Mouse (Mus musculus) right cerebral cortex, postnatal 14 days (tissue): ENCODE data around the gene Lpcat2b.
"Not testable (repeated sequence)": the region's sequence is repeated elsewhere in the genome, so short reads cannot be mapped to it uniquely, and the experiment has no call there.

ENCODE experiments used
- DNase-seq: peaks from one replicate; pipeline ENCODE4 v3.0.0; 2022

Gene Lpcat2b

DNA sequence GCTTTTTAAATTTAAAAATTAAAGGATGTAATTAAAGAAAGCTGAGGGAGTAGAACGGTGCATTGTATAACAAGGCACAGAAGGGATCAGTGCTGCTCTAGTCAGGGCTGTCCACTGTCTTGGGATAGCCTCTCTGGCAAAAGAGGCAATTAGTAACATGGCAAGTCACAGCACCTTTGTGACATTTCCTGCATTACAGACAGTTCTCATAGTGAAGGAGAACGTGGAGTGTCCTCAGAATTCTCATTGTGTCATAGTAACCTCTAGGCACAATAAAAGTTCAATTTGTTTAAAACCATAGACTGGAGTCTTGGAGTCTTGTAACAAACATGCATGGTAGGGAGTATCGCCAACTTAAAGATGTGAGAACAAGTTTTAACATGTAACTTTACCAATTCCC is at the start of gene Lpcat2b:
Lpcat2b (plus strand) TSS at position 301 of the 400 bp plus-strand sequence.
- DNase-seq, result no peak

DNA sequence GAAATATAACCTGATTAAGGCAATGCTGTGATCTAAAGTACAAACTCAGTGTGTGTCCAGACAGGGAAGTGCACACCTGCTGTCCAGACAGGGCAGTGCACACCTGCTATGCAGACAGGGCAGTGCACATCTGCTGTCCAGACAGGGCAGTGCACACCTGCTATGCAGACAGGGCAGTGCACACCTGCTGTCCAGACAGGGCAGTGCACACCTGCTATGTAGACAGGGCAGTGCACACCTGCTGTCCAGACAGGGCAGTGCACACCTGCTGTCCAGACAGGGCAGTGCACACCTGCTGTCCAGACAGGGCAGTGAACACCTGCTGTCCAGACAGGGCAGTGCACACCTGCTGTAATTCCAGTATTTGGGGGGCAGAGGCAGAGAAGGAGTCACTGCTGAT is 44.9 kb upstream of the Lpcat2b start:
- not testable (repeated sequence) for DNase-seq

DNA sequence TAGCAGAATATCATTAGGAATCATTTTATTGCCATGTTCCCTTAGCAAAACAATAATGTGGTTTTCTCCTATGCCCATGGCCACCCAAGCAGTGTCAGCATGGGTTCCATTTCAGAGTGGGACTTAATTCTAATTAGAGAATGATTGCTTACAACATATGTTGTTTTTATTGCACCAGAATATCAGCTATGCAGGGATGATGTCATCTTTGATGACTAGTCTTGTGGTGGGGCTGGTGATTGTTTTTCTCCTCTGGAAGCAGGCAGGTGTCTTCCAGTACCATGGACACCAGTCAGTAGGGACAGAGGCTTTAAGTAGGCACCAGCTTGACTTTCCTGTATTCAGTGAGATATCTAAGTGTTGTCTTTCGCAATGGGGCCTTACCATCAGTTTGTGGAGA is 43.6 kb upstream of the Lpcat2b start:
- DNase-seq, result no peak

DNA sequence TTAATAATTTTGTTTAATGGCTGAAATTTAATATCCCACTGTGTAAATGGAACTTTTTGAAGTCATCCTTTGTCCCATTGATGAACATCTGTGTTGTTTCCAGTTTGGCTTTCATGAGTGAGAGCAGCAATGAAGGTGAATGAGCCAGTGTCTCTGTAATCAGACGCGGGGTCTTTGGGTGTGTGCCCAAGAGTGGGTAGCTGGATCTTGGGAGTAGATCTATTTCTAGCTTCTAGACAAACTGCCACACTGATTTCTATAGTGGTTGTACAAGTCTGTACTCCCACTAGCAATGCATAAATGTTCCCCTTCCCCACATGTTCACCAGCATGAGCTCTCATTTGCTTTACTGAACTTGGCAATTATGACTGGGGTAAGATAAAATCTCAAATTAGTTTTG is 42.0 kb upstream of the Lpcat2b start:
- peak; percentile 33 for DNase-seq

DNA sequence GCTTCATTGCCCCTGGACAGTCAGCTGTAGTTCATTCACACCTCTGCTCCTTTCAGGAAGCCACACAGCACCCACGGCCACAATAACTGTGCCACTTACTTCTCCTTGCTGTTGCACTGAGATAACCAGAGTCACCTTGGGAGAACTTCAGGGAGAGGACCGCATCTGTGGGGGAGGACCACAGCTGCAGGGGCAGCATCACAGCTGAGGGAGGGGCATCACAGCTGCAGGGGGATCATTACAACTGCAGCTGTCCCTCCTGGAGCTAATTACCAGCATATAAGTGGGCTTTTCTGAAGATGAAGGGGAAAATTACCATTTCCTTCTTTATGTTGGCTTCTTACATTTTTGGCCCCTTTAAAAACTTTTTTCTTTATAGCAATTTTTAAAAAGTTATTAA is 36.9 kb upstream of the Lpcat2b start:
- no peak for DNase-seq

DNA sequence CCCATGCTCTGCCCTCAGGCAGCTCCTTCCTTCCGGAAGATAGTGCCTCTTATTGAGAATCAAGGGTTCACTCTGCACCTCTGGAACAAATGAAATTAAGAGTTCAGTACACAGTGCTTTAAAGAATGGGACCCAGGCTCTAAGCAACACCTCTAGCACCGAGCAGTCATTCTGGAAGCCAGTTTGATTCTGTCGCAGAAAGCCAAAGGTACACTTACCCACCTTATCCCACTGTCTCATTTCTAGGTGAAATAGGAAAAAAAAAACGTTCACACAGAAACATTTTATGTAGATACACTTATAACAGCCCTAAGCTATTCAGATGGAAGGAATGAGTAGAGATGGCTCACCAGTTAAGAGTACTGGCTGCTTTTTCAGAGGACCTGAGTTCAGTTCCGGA is 28.9 kb upstream of the Lpcat2b start, which contains the start of gene Ephx4:
Ephx4 (plus strand) TSS at position 301 of the 400 bp plus-strand sequence.
- DNase-seq, result no peak

DNA sequence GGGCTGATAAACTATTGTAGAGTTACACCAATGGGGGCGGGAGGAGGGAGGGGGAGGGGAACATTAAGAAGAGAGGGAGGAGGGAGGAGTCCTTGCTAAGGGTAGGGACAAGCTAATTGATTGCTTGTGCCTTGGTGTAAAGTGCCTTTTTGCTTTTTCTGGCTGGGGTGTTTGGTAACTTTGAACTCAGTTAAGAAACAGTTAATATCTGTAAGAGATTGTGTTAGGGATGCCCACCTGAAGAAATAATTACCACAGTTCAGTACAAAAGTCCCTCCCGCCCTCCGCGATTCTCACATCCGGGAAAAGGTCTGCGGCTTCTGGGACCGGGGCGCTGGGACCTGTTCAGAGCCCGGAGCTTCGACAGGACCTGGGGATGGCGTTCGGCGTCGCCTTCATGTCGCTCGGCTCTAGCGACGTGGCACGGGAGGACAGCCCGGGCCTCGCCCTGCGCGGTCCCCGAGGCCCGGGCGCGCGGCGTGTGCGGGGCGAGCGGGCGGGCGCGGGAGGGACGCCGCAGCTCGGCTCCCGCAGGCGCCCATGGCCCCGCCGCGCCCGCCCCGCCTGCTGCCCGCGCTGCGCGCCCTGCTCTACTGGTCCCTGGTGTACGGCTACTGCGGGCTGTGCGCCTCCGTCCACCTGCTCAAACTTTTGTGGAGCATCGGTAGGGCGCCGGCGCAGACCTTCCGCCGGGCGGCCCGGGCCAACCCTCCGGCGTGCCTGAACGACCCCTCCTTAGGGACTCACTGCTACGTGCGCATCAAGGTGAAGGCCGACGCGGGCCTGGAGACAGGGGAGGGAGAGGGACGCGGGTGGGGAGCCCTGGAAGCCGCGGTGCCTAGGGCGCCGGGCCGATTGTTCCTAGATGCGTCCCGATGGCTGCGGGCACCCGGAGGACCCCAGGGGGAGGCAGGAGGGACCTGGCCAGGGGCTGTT is 28.1 kb upstream of the Lpcat2b start:
- peak; percentile 43 for DNase-seq

DNA sequence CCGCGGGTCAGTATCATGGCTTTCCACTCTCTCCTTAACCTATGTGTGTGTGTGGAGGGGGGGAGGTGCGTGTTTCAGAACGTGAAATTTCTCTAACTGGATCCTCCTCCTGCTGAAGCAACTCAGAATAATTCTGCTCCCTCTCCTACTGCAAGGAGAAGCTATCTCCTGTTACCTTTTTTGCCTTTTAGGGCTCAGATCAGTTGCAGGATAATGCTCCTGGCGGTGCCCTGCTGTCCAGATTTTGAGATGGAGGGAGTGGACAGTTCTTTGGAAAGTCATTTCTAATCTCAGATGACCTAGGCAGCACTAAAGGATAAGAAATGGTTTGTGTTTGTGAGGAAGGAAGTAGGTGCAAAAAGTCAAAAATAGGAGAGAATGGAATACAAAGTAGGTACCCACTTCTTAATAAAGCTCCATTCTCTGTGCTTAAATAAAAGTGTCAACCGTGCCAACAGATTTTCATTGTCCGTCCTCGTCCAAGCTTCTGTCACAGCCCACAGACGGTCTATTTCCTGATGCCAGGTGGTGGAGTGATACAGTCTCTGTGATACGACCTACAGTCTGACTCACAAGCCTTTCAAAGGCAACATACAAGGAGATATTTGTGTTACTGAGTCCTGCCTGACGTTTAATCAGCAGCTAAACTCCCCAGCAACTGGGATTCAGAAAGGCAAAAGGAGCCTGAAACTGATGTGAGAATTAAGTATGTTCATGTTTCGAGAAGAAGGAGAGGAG is 27.2 kb upstream of the Lpcat2b start:
- DNase-seq, result no peak

DNA sequence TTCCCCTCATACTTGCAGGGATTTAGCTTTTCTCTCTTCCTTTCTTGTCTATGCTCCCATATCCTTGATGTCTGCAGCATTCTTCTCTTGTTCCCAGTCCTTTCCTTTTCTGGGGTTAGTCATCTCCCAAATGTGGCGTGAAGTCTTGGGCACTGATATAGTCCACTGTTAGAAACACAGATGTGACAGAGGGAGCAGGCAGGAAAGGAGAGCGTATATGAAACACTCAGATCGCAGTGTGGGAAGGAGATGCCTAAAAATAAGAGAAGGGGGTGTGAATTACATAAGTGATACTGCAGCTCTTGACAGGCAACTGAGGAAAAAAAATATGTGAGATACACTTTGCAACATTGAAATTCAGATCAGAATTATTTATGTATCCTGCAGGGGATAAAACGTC is 26.0 kb upstream of the Lpcat2b start:
- DNase-seq, result no peak

DNA sequence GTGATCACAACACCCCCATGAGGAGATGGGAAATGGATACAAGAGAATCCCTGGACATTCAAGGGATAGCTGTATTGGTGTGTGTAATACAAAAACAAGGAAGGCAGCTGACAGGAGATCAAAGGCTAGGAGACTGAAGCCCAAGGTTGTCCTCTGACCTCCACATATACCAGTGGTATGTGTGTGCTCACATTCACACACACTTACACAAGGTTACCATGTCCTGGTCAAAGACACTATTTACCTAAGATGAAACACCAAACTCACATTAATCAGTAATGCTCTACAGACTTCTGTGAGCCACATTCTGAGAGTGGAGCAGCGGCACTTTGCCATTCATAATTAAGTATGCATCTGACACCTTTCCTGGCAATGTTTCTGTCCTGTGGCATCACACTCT is 21.0 kb upstream of the Lpcat2b start:
- DNase-seq, result no peak

DNA sequence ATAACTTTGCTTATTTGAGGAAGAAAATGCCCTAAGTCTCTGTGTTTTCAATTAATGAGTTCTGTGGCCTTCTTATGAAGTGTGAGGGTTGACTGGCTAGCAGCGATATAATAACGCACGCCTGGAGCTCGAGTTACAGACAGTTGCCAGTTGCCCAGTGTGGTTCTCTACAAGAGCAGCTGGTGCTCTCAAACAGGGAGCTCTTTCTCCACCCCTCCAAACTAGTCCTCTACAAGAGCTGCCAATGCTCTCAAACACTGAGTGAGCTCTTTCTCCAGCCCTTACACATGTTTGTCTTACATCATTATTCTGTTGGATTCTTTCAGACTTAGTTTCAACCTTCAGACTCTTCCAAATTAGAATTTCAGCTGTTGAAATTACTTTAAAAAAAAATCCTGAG is 20.0 kb upstream of the Lpcat2b start:
- DNase-seq, result no peak

DNA sequence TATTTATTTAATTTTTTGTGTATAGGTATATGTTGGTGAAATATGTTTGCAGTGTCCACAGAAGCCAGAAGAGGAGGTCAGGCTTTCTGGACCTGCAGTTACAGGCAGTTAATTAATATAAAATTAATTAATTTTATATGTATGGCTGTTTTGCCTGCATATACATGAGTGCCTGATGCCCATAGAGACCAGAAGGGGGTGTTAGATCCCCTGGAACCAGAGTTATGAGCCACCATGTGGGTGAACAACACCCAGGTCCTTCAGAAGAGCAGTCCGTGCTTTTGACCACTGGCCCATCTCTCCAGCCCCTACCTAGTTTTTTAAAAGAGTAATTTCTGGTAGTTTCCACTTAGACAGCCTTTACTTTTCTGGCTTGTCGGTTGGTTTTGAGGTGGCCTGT is 19.1 kb upstream of the Lpcat2b start:
- no peak for DNase-seq

DNA sequence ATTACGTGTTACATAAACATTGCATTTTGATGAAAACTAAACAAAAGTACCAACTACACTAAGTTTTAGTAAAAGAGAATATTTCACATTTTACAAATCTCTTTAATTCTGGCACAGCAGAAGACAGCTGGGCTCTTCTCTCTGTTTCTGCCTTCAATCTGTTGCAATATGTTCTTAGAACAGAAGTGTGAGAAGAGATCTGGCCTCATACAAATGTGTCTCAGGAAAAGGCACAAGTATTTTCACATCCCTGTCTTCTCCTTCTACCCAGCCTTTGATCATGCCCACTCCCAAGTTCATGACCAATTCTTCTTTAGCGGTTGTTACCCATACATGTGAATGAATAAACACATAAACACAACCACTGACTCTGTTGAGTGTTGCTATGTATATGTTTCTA is 16.3 kb upstream of the Lpcat2b start:
- no peak for DNase-seq

DNA sequence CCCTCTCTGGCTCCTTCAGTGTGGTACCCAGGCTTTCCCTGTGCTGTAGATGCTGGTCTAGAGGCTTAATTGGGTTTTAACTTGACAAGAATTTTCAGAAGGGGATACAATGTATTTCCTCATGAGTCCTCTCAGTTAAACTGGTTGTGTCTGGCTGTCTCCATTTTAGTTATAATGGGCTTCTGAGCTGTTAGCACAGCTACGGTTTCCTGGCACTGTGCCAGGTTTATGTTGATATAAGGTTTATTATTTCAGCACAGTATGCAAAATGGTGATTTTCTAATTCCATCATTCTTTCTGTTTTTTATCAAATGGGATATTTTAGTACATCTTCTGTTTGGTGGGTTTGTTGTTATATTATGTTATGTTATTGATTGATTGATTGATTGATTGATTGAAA is 9.7 kb upstream of the Lpcat2b start:
- DNase-seq, result no peak

DNA sequence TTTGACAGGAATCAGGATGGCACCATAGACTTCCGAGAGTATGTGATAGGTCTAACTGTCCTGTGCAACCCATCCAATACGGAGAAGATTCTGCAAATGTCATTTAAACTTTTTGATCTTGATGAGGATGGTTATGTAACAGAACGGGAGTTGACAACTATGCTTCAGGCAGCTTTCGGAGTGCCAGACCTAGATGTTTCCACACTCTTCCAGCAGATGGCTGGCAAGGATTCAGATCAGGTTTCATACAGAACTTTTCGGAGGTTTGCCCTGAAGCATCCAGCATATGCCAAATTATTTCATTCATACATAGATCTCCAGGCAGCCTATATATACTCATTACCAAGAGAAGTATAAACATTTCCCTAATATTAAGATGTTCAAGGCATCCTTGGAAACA is 2.7 kb downstream of the Lpcat2b start:
- DNase-seq, result no peak

DNA sequence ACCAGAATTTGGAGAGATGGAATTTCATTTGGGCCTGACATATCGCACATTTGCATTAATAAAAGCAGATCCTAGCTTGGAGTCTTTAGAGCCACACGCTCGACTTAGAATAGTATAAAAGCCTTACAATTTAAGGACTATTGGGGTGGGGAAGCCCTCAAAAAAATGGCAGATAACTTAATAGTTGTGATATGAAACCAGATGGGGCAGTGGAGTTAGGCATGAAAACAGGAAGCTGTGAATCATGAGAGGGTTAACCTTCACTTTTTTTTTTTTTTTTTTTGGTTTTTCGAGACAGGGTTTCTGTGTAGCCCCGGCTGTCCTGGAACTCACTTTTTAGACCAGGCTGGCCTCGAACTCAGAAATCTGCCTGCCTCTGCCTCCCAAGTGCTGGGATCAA is 4.8 kb downstream of the Lpcat2b start:
- no peak for DNase-seq

DNA sequence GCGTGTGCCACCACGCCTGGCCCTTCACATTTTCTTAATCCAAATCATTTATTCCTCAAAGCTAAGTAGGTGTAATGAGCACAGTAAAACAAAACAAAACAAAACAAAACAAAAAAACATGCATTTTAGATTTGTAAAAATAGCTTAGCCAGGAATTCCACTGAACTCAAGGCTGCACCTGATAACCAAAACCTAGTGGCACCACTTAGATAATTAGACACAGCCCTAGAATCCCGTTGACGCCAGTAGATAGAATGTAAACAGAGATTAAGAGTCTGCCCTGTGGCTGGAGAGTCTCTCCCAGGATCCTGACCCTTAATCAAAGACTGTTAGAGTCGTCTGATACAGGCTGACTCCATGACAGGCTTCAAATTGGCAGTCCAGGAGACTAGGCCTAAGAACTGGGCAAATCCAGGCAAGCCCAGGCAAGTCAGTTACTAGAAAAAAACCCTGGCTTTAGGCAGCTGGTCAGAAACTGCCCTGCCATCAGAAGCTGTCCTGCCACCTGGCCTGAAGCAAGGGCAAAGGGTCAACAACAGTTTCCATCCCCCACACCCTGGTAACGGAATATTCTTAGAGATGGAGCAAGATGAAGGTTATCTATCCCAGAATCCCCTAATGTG is 5.3 kb downstream of the Lpcat2b start:
- DNase-seq, result no peak

DNA sequence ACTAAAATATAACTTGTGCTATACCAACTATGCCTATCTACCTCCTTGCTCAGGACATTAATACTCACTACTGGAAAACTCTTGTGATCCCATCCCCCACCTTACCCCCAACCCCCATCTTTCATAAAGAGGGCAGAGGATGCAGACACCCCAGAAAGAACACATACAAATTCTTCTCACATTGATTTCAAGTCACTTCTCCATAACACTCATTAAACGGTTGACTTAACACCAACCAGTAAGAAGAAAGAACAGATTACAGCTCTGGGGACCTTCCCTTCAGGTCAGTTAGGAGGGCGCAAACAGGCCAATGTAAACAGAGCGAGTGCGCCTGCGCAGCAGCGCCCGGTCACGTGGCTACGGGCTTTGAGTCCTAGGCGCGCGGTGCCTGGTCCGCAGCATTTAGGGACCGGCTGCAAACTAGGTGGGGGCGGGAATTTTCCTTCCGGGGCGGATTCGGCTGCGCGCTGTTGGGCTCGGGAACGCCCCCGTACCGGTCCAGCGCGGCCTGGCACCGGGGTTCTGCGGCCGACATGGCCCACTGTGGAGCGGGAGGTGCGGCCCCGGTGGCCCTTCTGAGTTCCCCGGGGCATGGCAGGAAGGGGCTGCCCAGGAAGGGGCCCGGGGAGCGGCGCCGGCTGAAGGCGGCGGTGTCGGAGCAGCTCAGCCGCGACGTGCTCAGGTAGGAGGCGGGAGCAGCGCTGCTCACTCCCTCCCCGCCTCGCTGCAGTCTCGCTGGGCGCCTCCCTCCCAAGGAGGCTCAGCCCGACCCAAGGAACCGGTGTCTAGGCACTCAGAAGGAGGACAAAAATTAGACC is 6.3 kb downstream of the Lpcat2b start, which contains the start of gene Btbd8:
Btbd8 (plus strand) TSS at position 534 of the 818 bp plus-strand sequence.
- peak; percentile 92 for DNase-seq

DNA sequence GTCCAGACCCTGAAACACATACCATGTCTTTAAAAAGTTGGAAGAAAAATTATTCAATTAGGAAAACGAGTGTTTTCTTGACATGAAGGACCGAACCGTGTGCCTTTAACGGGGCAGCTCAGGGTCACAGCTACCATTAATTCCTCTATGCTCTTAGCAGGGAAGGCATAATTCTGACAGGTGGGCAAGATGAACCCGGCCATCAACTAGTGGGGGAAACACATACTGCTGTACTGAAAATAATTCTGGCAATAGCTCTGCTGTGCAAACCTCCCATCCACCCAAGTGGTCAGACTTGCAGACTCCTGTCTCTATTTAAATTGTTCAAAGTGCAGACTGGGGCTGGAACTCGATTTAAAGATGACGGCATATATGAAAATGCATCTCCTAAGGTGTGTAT is 7.0 kb downstream of the Lpcat2b start:
- no peak for DNase-seq

DNA sequence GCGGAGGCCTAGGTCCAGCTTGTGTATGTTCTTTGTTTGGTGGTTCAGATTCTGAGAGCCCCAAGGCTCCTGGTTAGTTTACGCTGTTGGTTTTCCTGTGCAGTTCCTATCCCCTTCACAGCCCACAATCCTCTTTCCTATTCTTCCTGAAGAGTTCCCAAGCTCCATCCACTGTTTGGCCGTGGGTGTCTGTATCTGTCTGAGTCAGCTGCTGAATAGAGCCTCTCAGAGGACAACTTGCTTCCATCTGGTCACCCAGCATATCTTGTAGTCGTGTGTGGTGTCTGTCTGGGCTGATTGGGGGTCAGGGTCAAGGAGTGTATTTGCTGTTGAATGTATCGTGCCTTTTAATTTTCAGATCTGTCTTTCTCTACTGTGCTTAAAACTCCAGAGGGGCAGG is 10.5 kb downstream of the Lpcat2b start:
- DNase-seq, result no peak

DNA sequence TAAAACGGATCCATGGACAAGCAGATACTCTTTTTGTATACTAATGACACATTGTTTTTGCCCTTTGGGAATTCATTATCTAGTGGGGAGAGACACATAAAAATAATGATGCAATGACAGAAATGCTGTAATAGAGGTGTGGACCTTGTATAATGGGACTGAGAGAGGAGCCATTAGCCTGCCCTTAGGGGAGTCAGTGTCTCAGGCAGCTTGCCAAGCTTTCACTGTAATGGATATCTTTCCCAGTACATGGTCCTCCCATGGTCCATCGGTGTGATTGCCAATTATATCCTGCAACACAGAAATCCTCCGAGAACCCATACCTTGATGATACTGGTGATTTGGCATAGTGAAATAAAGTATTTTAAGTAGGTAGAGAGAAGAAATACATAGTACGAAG is 12.9 kb downstream of the Lpcat2b start:
- DNase-seq, result no peak

DNA sequence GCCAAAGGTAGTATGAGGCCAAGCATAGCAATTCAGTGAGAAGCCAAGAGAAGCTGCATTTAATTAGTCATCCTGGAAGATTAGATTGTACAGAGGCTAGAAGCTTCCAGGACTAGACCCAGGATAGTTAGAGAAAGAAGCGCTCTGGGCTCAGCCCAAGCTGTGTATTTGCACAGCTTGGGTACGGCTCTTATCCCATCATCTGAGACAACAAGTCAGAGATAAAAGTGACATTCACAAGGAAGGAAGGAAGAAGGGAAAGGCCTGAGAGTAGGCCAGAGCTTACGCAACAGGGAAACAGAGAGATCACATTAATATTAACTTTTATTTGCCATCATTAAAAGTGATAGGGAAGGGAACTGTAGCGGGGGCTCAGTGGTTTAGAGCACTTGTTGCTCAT is 16.6 kb downstream of the Lpcat2b start:
- no peak for DNase-seq

DNA sequence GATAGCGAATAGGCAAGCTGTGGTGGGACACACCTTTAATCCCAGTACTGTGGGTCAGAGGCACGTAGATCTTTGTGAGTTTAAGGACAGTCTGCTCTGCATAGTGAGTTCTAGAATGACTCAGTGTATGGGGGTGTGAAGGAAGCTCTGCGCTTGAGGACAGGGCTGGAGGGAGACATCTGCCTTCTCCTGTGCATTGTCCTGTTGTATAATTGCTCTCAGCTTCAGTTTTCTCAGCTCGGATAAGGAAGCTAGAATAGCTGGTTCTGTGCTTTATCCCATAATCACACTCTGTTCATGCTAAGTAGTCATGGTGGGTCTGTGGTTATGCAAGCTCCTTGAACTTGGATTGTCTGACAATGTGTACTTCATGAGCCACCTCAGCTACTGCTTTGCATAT is 17.4 kb downstream of the Lpcat2b start:
- DNase-seq, result no peak
